Mouse (Mus musculus): ENCODE measurements at regions not wholly inside any gene's neighbourhood (a gene's known extent, or its start where the extent isn't known, plus 50 kb on each side); places are given as distances from the start of the nearest gene placed in this dataset.
"Not testable (repeated sequence)": the region's sequence is repeated elsewhere in the genome, so short reads cannot be mapped to it uniquely, and the experiment has no call there.

DNA sequence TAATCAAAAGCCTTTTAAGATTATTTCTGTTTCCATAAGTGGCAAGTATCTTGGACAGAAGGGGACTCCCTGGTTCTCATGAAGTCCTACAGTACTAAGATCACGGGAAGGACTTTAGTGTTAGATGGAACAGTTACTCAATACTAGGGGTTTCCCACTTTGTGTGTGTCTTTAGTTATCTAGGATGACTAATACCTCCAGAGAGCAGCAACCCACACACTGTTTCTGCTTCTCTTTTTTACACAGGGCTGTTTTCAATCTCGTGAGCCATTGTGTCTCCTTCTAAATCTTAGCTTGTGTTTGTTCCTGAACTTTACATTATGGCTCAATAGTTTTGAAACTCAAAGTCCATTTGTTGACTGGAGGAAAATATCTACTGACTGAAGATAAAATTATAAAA, 496.5 kb upstream of the Impg1 start:
- DNase-seq = no peak

DNA sequence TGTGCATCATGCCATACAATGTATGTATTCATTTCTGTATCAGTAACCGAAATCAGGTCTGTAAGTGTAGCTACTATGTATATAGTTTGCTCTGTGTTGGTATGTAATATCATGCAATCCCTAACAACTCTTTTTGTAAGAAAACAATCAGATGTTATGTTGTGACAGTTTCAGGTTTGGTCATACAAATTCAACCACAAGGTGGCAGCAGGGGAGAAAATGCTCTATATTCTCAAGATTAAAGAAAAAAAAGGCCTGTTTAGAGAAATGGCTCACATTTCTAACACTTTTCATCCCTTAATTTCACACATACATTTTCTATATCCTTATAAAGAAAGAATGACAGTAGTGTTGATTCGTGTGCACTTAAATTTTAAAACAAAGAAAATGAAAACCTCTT, 477.7 kb upstream of the Impg1 start:
- DNase-seq = no peak

DNA sequence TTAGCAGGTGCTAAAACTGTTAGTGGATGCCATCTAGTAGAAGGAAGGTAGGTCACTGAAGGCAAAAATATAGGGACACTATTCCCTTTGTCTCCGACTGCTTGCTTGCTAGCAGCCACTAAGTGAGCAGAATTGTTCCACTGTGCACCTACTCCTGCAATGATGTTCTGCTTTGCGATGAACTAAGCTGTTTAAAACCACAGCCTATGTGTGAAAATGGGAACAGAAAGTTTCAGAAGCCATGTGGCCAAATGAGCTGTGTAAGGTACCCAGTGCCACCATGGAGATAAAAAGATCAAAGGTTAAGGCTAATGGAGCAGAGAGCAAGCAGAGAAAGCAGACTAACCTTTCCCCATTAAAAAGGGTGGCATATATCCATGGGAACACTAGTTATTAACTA, 476.1 kb upstream of the Impg1 start:
- DNase-seq = no peak

DNA sequence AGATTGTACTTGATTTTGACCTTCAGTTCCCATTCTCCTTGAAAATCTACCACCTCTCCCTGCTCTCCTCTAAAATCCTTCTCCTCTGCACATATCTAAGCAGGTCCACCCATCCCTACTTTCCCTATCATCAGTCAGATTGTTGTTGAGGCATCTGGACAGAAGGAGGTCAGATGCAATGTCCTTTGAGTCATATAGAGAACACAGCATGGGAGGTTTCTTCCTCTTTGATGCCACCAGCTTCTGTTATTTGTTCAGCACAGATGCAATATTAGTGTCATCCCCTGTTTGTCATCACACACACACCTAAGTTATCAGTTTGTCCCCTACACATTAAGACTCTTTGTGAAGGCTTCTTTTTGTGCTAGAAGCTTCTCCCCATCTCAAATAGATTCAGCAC, 473.0 kb upstream of the Impg1 start:
- no peak for DNase-seq

DNA sequence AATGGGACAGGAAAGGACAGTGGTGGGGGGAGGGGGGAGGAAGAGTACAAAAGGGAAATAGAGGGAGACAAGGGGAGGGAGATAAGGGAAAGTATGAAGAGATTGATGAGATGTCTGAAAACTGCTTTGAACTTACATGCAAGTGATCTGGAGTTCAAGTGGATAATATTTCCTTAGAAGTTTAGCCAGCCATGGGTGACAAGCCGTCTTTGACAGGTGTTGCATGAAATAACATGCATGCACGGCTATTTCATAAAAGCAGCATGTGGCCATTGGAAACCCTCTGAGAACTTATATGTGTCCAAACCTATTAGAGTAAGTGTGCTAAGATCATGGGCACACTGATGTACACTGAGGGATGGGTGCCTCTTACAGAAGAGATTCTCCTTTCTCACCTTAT, 465.3 kb upstream of the Impg1 start:
- no peak for DNase-seq

DNA sequence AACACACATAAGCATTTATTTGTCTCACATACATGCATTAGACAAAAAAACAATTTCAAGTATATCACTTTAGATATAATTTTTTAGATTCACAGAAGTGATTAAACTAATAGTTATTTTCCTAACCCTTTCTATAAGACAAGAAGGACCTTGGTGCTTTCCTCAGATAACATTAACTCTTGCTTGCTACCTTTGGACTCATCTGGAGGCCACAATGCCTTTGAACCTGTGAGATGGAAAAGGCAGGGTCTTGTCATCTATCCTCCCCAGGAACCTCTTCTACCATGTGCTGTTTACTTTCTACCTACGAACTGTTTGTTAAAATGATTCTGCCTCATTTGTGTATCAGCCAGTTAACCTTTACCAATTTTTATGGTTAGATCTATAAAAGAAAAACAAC, 455.0 kb upstream of the Impg1 start:
- DNase-seq = no peak

DNA sequence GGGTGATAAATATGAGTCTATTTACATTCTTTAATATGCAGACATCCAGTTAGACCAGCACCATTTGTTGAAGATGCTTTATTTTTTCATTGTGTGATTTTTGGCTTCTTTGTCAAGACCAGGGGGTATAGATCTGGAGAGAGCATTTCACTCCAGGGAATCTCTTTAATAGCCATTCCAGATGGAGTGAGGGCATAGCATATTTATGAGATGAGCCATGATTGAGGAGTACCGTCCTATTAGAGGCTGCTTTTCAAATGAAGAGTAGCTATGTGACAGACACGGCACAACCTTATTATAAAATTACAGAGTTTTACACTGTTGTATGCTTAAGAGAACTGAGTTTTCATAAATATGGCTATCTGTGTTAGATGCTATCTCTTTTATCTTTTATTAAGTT, 448.6 kb upstream of the Impg1 start:
- DNase-seq = no peak

DNA sequence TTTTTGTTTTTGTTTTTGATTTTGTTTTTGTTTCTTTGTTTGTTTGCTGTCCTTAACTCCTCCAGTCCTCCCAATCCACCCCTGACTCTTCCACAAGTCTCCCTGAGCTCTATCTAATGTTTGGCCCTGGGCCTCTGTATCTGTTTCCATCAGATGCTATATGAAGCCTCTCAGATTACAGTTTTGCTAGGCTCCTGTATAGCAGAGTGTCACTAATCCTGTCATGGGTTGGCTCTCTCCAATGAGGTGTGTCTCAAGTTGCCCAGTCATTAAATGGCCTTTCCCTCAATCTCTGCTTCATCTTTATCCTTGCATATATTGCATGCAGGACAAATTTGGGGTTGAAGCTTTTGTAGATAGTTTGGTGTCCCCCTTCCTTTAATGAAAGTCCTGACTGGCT, 446.9 kb upstream of the Impg1 start:
- DNase-seq = no peak

DNA sequence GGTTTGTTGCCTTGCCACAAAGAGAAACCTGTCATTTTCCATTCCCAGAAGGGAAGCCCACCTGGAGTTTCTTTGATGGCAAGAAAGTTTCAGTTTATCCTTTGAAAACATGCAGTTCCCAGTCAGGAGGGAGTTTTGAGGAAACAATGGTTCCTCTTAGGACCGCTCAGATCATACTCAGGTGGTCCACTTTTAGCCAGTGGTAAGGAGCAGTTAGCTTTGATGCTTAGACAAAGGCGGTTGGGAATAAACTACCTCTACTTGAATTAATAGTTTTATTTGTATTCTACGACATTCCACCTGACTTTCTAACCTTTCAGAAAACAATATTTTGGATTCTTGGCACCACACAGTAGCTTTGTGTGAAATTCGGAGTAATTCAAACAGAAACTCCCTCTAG, 401.5 kb upstream of the Impg1 start:
- no peak for DNase-seq

DNA sequence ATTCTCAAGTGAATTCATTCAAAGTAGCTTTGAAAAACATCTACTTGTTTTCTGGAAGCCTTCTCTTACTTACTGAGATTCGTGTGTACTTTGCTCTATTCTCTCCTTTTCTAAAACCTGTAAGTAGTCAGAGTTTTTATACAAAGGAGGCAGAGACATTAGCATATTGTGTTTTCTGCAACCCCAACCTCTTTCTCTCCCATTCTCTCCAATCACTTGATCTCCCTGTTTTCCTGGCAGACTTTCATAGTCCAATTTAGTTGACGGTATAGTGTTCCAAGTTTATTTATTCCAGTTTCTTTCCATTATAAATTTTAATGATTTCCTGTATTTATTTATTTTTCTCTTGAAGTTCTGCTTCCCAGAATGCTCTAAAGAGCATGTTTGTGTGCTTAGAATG, 393.7 kb upstream of the Impg1 start:
- no peak for DNase-seq

DNA sequence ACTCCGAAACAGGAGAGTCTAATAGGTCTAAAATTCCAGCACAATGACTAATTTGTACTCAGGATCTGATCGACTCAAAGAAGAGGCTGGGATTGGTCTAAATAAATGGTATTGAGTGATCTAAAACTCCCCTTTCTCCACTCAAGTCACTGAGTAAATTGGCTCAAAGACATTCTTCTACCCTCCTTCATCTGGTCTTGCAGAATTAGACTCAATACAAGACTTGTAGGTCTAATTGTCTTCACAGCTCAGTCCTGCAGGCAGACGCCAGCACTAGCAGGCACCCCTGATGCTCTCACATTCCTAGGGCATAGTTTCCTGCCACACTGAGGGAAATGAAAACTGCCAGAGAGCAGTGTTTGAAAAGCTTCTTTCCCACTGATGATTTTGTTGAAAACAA, 382.9 kb upstream of the Impg1 start:
- no peak for DNase-seq

DNA sequence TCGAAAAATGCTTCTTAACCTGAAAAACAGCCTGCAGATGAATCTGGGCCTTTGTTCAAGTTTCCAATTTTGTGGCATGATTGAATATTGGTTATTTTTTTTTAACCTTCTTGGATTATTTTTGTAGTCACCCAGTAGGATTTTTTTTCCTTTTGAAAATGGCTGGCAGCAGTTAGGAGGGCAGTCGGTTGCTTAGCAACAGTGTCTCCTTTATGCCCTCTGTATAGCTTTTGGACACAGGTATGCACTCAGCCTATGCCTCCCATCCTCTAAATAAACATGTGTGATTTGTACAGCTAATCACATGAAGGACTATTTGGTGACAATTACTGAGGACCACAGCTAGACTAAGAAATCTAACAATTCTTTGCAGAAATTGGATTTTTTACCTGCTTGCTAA, 367.5 kb upstream of the Impg1 start:
- no peak for DNase-seq

DNA sequence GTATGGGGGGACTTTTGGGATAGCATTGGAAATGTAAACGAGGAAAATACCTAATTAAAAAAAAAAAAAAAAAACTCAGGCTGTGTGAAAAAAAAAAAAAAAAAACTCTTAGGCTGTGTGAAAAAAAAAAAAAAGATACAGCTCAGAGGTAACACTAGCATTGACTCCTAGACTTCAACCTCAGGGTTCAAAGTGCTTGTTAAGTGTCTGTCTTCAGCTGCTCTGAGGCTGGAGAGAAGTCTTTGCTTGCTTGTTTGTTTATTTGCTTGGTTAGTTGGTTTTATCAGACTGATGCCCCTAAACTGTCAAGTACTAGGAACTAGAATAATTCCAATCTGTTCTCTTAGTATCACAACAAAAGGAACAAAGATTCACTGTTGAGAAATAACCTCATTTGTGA, 360.1 kb upstream of the Impg1 start:
- no peak for DNase-seq

DNA sequence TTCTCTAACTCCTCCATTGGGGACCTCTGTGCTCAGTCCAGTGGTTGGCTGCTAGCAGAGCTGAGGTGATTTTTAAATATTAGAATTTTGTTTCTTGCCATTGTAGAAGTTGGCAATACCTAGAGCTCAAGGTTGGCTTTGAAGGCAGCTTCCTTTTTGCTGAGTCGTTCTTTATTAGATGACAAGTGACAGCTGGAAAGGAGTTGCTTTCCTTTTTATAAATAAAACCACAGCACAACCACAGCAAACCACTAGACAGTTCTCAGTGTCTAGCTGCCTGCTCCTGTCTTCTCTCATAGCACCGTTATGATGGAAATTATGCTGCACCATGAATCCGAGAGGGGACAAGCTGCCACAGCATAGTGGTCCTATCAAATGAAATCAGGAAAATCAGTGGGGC, 354.8 kb upstream of the Impg1 start:
- no peak for DNase-seq

DNA sequence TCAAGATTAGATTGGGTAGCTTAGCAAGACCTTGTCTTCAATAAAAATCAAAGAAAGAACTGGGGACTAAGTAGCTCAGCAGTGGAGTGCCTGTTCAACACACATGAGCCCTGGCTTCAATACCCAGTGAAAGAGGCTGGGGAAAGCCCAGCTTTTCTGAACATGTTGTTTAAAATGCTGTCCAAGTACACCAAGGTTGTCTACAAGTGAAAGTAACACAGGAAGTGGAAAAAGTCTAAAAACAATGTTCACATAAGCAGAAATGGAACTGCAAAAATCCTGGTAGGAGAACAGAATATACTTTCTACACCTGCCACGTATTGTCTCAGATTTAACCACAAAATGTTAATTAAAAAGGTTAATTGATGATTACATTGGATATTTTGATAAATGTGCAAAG, 353.8 kb upstream of the Impg1 start:
- DNase-seq = no peak

DNA sequence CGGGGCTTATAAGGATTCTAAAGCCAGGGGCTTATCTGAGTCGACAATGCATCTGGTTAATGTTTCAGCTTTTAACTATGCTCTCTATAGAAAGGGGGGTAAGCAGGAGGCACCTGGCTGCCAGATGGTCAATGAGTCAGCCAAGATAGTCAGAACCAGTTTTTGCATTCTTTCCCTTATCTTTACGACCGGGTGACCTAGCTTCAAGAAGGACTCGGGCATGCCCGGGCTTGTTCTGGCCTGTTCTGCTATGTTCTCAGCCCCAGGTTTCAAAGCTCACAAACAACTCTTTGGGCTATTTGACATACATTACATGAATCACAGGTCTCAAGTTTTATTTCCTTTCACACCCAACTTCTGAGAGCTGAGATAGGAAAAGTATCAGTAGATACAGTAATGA, 348.6 kb upstream of the Impg1 start:
- DNase-seq = peak; percentile 12

DNA sequence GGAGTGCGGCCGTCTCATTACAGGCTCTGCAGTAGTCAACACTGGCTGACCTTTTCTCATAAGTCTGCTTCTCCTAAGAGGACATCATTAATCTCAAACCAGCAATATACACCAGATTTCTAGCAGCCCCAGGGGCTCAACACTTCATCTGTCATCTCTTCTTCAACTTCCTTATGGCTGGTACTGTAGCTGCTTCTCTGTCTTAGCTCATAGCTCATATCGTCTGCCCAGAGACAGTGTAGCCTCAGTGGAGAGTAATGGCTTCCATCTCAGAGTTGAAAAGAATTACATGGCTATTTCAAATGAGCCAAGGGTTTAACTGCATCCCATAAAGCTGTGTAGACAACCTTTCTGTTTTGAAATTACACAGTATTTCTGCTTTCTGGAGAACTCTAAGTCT, 326.2 kb upstream of the Impg1 start:
- DNase-seq = no peak

DNA sequence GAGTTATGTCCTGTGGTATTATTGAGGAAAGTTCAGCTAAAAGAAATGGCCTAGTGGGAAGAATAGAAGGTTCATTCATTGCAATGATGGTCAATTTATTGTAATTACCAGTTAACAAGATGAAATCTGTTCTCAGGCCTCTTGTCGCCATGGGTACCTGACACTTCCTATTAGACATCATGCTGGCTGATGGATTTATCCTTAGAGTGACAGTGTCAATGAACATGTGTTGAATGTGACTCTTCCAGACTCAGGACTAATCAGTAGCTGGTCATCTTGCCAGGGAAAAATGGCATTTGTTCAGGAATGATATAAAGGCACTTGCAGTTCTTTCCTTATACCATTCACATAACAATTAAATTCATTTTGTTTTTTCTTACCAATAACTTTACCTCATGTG, 309.3 kb upstream of the Impg1 start:
- no peak for DNase-seq

DNA sequence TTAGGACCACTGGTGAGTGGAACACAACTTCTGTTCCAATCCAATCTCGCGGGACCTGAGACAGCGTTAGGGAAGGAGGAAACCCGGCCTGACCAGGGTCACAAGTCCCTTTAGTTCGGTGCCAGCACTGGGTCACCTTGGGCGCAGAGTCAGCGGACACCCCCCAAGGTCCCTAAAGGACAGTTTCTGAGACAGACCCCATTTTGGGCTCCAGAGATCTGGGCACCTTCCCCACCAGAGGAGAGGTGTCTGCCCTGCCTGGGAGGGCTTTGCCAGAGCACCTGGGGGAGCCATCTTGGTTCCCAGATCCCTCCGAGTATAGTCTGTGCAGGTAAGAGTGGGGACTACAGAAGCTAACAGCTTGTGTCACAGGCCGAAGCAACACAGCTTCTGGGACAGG, 270.5 kb upstream of the Impg1 start:
- not testable (repeated sequence) for DNase-seq

DNA sequence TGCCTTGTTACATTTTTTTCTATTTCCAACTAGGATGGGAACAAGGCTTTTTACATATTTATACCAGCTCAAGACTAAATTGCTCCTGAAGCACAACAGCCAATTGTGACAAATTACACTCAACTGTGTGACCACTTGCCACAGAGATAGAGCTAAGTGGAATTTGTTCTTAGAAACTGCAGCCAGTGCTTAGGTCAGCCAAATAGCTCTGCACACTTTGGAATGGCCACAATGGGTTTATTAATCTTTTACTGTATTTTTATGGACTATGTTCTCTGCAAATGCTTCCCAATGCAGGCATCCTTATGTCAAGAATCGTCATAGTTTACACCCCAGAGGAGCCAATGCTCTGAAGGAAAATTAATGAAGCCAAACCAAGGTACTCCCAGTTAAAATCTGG, 267.7 kb upstream of the Impg1 start:
- no peak for DNase-seq

DNA sequence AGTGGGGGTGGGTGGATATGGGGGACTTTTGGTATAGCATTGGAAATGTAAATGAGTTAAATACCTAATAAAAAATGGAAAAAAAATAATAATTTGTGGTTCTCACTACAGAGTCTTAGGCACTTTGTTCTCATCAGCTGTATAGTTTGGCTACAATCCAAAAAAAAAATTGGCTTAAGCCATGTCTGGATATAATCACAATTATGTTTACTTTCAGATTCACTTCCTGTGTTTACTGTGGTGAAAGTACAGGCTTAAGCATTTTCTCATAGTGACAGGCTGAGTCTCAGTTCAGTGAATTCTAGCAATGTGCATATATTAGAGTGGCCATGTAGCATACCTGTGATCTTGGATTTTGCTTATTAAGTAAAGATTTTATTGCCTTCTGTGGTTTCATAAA, 258.4 kb upstream of the Impg1 start:
- no peak for DNase-seq

DNA sequence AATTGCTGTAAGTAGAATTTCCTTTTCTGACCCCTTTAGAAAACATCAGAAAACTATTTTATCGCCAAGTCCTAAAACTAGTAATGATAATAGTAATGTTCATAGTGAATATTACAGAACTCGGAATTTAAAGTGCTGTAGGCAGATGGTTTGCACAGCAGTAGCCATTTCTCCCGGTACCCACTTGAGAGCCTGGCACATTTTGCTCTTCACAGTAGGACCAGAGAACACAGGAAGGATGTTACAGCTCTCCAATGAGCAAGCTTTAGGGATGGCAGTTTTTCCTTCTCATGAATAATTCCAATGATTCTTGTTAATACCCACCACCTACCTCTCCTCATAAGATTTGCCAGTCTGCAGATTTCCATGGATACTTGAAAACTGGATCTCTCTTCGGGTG, 253.2 kb upstream of the Impg1 start:
- DNase-seq = no peak

DNA sequence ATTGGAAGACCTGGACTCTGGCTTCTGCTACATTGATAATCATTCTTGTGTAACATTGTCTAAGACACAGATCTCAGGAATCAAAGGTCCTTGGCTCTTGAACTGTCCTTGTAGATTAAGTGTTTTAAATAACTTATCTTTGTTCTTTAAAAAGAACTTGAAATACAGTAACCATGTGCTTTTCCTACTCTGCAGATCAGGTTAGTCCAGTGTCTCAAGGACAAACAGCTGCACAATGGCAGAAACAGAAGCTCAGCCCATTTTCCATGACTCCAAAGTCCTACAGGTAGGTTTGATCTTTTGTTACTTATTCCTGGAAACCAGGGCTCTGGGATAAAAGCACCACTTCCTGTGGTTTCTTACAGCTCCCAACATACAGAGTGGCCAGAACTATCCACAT, 244.5 kb upstream of the Impg1 start:
- DNase-seq = no peak

DNA sequence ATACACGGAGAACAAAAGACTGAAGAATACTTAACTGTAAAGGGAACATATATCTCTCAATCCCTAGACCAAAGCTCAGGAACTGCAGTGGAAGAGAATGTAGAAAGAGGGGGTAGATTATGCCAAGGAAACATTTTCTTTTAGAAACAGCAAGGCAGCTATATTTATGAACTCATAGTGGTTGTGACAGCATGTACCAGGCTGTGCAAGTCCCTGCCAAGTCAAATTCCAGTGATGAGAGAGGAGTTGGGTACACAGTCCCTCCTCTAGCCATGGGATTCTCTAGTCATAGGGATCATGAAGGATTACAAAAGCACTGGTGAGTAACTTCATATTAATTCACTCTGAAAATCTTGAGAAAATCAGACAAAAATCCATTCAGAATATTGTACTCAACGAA, 240.0 kb upstream of the Impg1 start:
- DNase-seq = no peak

DNA sequence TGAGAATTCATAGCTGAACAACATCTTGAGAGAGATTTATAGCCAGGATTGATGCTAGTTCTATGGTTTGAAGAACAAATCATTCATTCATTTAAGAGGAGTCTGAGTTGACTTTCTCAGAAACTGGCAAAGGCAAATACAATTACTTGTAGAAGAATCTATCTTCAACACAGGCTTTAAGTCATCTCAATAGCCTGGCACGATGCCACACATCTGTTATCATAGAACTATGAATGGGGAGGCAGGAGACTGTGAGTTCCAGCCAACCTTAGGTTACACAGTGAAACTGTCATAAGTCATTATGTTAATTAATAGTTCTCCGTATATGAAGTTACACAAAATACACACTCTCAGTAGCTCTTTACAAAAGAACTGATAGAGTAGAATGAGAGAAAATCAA, 231.9 kb upstream of the Impg1 start:
- DNase-seq = no peak

DNA sequence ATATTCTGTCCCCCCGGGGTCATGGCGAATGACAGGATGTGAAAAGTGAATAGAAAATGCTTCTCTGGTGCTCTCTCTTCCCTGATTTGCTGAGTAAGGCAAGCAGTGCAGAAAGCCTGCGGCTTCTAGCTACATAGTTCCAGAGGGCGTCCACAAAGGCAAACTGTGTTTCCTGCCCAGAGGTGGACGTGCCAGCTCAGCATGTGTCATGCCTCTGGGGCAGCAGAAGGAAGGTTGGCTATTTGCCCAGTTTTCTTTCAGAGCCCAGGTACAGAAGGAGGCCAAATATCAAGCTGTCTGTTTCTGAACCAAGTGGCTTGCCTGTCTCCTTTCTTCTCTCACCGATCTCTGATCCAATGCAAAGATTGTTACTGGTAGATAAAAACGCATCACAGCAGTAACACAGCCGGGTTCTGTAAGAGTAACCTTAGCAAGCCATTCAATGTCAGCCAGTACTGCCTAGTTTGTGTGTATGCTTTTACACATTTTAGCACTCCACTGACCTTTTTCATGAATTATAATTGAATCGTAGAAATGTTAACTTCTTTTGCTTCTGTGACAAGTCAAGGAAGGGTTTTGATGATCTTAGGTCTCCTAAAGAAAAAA, 223.3 kb upstream of the Impg1 start:
- DNase-seq = peak; percentile 2
